Mouse (Mus musculus): Measurements from ENCODE around the gene Rtkn2.

The Rtkn2 gene

DNA sequence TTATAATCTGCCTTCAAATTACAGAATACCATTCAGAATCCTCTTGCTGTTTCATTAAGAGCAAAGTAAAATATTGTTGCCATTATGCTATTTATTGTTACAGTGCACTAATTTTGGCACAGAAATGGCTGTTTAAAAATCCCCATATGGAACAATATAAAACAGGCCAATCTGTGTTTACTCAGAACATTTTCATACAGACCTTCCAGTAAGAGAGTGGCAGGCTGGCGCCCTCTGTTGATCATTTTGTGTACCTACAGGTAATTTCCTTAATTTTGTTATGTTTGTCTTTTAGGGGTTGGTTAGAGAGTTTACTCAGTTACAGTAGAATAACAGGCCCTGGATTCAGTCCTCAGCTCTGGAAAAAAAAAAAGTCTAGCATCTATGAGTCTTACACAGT lies 16.8 kb downstream of the Rtkn2 start:
- DNase-seq (ENCODE audit: low spot score): no peak

DNA sequence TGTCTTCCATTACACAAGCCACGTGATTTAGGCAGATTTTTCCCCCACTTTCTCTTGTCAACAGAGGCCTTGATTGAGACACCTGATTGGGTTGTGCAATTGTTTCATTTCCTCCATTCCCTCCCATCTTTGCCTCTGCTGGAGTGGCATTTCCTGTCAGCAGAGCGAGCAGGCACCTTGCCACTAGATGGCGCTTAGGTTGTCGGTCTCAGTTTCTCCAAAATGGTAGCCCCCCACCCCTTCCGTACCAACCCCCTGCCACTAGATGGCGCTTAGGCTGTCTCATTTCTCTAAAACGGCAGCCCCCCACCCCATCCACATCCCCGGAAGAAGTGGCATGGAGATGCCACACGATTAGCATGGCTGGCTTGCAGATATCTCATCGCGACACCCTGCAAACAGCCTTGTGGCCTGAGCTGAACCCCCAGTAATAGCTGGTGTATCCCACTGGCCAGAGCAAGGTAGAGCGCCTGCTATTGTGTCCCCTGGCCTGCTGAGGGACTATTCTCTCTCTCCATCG lies 18.8 kb downstream of the Rtkn2 start:
- DNase-seq (ENCODE audit: low spot score): peak; percentile 31

DNA sequence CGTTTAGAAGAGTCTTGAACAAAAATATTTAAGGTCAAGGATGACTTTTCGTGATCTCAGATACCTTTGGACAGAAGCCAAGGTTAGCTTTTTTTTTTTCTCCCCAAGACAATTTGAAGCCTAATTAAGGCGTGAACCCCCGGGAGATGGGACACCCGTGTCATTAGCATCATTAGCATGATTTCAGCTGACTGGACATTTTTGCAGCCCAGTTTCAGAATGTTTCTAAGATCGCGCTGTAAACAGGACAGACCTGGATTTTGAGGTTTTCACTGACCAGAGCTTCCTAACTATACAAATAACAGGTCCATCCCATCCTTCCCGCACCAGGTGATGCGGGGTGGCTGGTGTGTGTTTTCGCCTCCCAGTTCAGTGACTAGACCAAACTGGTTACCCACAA lies 19.8 kb downstream of the Rtkn2 start:
- DNase-seq (ENCODE audit: low spot score): no peak

DNA sequence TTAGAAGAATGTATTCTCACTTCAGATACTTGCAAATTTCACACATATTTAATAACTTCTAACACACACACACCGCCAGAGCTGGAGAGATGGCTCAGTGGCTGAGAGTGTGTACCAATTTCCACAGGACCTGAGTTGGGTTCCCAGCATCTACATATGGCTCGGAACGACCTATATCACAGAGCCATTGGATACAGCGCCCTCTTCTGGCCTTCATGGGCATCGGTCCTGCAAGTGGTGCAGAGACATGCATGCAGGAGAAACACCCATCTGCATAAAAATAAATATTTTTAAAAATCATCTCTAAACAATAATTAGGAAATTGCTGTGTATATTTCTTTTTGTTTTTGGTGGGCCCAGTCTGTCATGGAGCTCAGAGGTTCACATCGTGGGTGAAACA lies 22.1 kb downstream of the Rtkn2 start:
- no peak for DNase-seq (ENCODE audit: low spot score)

DNA sequence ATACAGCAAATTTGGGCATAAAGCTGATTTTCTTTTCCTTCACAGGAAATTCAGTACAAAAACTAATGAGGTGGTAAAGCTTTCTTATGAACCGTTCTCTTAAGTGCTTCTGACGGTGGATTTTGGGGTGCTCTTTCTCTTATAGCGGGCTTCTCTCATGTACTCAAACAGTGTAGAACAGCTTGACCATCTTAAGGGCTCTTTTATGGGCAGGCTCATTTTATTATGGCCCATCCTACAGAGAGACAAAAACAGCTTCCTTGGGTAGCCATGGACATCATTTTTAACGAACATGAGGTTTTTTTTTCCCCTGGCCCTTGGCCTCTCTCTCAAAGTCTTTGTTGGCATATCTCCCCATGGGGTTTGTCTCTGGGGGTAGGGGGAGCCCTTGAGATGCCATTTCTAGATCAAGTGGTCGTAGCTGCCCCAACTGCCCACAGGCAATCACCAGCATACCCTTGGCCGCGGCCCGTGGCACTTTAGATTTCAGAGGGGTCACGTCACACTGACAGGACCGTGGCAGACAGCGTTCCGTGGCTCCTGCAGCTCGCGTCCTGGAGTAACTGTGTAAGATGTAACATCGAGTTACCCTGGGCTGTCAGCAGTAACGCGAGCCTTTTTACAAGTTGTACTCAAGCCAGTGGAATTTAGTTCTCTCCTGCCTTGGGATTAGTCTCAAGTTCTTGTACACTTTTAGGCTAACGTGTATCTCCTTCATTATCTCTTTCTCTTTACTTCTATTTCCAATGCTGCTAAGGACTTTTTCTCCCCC lies 24.5 kb downstream of the Rtkn2 start:
- no peak for DNase-seq (ENCODE audit: low spot score)

DNA sequence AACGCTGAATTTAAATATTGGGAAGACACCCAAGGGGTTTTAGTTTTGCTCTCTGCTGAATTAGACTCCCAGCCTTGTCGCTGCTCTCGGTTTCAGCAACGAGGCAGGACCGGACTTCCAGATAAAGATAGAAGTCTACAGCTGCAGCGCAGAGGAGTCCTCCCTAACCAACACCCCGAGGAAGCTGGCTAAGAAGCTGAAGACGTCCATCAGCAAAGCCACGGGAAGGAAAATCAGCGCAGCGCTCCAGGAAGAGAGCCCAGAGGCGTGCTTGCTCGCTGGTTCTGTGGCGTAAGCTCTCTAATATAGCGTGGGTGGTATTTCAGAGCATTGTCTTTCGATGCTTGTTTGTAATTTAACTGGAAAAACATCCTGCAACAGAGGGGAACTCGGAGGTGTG lies 26.0 kb downstream of the Rtkn2 start:
- peak; percentile 10 for DNase-seq (ENCODE audit: low spot score)

DNA sequence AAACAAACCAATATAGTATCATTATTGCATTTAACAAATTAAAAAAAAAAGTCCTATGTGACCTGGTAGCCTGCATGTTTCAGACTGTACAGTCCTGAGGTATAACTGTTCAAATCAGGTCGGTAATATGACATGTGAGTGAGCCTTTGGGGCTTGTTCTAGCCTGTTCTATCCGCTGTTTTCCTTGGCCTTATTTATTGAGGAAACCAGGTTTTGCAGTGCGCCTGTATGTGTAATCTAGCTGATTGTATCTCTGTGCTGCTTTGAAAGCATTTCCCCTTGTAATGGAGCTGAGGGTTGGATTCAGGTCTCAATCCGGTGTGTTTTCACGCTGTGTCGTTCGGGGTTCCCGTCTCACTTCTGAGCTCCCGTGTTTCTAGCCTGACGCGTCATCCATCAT lies 27.1 kb downstream of the Rtkn2 start:
- DNase-seq (ENCODE audit: low spot score): no peak

DNA sequence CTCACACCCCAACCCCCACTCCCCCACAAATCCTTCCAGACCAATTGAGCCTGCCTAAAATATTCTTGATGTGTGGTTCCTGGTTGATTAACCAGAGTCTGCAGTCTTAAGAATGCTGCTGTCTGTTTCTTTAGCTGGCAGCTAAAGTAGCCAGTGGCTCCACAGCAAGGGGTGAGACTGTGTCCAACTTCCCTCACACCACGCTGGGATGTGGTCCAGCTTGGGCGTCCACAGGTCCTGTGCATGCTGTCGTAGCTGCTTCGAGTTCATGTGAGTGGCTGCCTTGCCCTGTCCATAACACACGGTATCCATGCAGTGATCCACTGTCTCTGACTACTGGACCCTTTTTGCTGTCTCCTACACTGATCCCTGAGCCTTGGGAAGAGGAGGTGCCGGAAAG lies 27.7 kb downstream of the Rtkn2 start:
- no peak for DNase-seq (ENCODE audit: low spot score)

DNA sequence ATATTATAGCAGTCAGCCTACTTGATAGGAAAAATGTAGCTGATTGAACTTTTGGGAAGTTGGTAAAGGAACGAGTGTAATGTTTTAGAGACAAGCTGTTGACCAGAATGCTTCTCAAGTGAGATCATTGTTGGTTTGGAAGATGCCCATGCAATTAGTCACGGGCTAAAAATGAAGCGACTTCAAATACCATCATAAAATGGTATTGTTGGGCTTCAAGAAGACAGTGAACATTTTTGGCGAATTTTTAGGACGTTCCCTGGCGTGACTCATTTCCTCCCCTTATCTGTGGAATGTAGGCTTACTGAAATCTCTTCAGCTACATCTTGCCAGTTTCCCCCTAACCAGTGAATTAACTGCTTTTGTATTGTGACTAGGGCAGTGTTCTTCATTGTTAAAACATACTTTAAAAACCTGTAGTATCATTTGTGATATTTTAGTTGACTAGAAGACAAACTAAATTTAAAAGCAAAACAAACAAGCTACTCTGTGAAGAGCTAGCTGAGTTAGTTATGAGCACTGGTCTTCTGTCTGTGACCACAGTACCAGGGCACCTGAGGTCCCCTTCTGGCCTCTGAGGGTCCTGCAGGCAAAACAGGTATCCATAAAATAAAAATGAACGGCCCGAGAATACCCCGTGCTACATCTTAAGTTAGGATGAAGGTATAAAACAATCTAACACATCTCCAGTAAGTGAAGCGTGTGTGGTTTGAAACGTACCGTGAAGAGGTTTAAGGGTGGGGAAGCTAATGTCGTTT lies 29.0 kb downstream of the Rtkn2 start:
- DNase-seq (ENCODE audit: low spot score): no peak

DNA sequence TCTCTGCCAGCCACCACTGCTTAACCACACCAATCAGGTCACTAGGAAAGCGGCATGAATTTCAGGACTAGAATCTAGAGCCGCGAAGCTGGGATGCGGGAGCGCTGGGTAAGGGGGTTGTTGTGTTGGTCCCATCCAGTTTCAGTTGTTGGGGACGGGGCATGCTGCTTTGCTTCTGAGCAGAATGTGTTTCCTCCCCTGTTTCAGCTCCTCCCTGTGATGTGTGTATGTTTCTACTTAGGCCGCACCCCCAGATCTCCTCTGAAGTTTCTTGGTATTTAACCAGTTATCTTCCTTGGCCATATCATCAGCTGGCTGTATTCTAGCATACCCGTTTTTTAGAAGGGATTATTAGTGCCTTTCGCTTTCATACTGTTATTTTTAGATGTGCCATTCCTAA lies 29.9 kb downstream of the Rtkn2 start:
- no peak for DNase-seq (ENCODE audit: low spot score)

DNA sequence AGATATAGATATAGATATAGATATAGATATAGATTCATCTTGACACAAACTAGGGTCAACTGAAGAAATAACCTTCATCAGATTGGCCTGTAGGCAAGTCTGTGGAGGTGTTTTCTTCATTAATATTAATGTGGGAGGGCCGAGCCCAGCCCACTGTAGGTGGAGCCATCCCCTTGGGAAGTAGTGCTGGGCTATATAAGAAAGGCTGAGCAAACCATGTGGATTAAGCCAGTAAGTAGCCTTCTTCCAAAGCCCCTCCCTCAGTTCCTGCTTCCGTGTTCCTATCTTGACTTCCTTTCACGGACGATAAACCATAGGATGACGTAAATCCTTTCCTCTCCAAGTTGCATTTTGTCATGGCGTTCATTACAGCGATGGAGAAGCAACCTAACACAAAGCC lies 30.5 kb downstream of the Rtkn2 start:
- DNase-seq (ENCODE audit: low spot score): no peak

DNA sequence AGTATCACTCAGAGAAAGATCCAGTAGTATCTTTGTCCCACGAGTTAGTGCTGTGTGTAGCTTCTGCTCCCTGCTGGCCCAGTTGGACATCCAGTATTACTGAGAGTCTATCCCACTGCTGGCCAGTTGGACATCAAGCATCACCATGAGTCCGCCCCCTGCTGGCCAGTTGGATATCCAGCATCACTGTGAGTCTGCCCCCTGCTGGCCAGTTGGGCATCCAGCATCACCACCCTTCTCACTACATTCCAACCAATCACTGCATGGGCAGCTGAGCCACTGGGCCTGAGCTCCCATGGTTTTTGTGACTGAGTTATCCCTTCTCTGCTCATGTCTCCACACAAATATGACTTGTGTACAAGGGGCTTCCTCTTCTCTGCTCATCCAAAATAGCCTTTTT lies 33.8 kb downstream of the Rtkn2 start:
- DNase-seq (ENCODE audit: low spot score): no peak

DNA sequence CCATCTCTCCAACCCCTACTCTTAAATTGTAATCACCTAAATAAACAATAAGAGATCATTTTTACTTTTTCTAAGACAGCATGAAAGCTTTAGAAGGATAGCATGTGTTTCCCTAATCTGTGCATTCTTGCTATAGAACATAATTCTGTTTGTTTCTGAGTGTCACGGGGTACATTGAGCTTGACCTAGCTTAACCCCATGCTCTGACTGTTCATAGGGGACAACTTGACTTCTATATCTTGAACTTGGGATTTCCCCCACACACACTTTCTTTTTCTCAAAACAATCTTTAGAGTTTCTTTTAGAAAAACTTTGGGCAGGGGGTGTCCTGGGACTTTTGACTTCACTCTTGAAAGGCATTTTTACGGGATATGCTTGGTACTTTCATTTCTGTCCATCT lies 41.4 kb downstream of the Rtkn2 start:
- DNase-seq (ENCODE audit: low spot score): no peak

DNA sequence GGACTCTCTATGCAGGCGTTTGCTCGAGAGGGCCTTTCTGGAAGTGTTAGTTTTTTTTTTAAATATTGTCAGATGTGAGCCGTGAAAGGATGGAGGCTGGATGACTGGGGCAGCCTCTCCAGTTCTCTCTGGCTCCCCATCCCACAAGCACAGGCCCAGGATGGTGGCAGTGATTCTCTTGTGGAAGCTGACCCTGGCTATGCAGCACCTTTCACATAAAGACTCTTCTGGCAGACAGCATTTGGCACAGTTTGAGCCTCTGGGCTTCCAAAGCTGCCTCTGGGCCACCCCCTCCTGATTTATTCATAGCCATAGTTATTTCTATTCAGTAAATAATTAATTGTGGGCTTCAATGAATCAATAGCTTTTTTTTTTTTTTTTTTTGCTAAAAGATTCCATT lies 46.3 kb downstream of the Rtkn2 start:
- no peak for DNase-seq (ENCODE audit: low spot score)

DNA sequence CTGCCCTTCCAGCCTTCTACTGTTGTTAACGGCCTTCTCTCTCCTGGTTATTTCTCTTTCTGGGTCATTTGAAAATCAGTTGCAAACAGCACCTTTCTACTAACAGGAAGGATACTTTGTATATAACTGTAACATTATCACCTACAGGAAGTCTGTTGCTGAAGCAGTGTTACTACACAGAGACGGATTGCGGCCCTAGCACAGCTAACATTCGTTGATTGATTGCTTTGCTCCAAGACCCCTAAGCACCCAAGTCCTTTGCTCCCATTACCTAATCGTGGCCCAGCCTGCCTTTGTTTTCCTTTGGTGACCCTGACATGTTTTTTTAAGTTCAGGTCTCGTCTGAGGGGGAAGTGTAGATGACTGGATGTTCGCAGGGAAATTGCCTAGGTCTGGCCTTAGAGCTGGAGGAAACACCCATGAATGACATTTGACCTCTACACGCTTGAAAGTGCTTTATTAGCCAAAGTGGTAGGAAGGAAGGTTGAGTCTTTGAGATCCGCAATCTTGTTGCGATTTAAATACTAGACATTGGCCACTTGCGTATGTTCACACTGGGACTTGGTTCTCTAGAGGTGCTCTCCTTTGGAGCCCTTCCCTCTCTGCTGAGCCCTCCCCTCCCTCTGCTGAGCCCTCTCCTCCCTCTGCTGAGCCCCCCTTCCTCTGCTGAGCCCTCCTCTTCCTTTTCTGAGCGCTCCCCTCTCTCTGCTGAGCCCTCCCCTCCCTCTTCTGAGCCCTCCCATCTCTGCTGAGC lies 49.1 kb downstream of the Rtkn2 start:
- DNase-seq (ENCODE audit: low spot score): no peak

DNA sequence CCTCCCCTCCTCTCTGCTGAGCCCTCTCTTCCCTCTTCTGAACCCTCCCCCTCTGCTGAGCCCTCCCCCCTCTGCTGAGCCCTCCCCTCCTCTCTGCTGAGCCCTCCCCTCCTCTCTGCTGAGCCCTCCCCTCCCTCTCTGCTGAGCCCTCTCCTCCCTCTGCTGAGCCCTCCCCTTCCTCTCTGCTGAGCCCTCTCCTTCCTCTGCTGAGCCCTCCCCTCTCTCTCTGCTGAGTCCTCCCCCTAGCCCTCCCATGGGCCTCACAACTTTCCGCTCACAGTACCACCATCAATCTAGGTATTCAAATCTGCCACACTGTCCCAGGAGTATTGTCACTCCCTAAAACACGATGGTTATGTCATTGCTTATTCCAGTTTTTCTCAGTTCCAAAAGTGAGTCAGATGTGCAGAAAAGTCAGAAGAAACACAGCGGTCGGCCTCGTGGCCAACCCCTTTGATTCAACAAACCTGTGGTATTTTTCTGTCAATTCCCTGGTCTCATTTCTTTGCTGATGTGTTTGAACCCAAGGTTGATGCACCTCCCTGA lies 49.8 kb downstream of the Rtkn2 start:
- no peak for DNase-seq (ENCODE audit: low spot score)

DNA sequence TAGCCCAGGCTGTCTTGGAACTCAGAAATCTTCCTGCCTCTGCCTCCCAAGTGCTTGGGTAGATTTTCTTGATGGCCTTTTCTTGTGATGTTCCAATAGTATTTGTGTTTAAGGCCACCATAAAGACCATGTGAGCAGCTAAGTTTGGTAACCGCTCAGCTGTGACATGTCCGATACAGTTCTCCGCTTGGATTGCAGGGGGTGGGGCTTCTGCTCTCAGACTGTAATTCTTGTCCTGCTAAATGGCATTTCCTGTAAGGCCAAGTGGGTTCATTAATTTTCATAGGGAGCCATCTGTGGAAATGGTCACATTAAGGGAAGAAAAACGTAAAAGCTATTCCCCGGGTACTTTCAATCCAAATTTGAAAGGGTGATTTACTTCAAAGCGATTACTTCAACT lies 50.7 kb downstream of the Rtkn2 start:
- no peak for DNase-seq (ENCODE audit: low spot score)

DNA sequence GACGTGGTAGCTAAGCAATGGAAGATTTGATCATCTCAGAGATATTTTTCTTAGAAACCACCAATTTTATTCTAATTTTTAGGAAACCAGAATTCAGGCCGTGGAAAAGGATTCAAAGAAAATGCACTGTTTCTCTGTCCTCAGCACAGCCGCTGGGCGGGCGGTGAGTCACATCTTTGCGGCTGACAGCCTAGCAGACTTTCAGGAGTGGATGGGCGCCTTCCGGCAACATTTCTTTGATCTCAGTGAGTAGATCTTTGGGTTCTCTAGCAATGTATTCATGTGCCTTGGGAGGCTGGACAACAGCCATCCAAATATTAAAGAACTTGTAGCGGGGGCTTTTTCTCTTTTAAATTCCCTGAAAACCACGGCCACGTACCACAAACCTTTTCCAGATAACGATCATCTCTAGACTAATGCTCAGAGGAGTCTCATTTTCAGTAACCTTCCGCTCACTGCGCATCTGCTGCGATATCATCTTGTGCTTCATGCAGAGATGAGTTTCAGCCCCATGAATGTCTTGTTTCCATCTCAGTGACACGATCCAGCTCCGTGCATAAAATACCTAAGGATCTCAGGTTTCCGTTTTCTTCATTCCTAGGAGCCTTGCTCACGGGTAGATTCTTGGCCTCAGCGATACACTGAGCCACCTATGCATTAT lies 56.5 kb downstream of the Rtkn2 start:
- DNase-seq (ENCODE audit: low spot score): no peak

DNA sequence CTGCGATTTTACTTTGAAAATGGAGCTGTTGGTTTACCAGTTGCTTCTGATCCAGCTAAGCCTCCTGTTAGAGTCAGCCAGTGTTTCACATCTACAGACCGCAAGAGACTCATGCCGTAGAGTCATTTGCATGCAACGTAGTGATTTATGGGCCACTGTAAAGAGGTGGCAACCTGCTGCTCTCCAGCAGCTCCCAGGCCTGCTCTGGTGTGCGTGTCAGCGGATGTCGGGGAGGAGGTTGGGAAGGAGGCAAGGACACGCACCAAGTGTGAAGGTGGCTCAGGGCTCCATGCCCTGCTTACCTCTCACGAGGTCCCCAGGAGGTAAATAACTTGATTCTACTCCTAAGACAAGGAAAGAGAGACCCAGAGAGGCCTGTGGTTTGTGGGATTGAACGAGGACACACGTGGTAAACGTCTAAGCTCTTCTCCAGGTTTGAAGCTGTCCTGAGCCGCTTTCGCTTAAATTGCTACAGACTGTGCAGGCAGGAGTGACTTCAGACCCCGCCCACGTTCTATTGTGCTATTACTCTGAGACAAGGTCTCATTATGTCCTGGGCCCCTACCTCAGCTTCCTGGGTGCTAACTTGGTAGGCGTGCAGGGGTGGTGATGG lies 57.1 kb downstream of the Rtkn2 start:
- DNase-seq (ENCODE audit: low spot score): no peak

DNA sequence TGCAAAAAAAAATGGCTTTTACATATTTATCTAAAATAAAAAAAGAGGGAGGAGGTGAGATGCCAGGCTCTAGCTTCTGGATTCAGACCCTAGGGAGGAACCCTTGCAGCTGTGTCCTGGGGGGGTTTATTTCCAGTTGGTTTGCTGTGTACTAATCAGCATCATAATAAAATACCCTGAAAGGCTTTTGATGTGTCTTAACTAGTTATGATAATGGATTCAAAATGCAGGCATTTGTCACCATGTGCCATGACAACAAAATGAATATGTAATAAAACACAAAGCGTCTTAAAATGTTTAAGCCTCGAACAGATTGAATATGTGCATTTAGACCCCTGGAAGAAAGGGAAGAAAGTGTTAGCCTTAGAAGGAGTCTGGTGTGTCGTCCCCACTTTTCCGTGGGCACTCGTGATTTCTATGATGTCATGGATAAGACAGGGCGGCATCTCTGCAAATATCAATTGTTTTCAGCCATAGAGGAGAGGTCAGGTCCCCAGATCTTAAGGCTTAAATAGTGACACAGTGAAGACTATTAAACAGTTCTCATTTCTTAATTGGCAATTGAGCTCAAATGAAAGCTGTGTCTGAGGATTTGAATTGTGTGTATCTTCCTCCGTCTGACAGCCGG lies 59.7 kb downstream of the Rtkn2 start:
- no peak for DNase-seq (ENCODE audit: low spot score)

DNA sequence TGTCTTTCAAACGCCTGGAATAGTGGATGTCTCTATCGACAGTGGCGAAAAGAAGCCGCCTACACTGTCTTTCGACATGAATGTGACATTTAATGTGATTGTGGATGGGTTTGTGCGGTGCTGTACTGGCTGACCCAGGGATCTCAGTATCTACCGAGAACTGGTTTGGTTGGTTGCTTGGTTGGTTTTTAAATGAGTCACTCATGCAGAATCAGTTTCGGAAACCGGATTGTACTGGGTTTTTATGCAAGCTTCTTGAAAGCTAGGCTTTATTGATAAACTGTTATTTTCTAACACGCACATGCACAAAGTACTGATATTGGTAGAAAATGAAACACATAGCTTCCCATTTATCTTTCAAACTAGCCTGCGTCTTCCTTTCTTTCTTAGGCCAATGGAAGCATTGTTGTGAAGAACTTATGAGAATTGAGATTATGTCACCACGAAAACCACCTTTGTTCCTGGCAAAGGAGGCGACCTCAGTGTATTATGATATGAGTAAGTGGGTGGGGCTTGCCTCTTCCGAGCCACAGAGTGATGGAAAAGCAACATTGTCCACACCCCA lies 60.4 kb downstream of the Rtkn2 start:
- no peak for DNase-seq (ENCODE audit: low spot score)
